Mouse (Mus musculus): ENCODE data around the gene Sirt4.

- TF ChIP-seq TAL1 (conservative IDR thresholded peaks at IDR 0.05; ENCODE audit: low read depth, low read length) (no peak), CTCF (IDR thresholded peaks at IDR 0.05; ENCODE audit: low read depth, low read length) (no peak), POLR2AphosphoS5 (IDR thresholded peaks at IDR 0.05; ENCODE audit: insufficient replicate concordance, low read depth, low read length) (peak; percentile 100)
Measured at GRCm38 (mm10) chr5:115489699-115490637, 5.4 kb upstream of the Sirt4 start.

Data from G1E (cell line).